Mouse (Mus musculus) lung, embryonic 16.5 days (tissue): ENCODE measurements around the gene Nlgn1. TPM values are rescaled to one million over a fixed set of nuclear protein-coding genes. Genes with fewer than 3 reads are reported as not detected.

Experiments
- ATAC-seq: fragments of 200-750 bp; cut with Nextera tagmentation; 2 replicates; pipeline ENCODE4 v1.8.0; 2017; ENCODE audit warnings: low read depth, mild to moderate bottlenecking, moderate library complexity
- H3K27ac ChIP-seq: fragments of 300-500 bp; sonication (generic); 2 replicates; pipeline ENCODE4 v1.5.1; 2014; ENCODE audit warnings: mild to moderate bottlenecking, control low read depth, low read length
- H3K27me3 ChIP-seq: fragments of 300-500 bp; sonication (generic); 2 replicates; pipeline ENCODE4 v1.6.1; 2014; ENCODE audit warnings: low read depth, low read length, mixed read lengths; ENCODE audit not compliant: control insufficient read depth, insufficient read depth
- H3K36me3 ChIP-seq: fragments of 300-500 bp; sonication (generic); 2 replicates; pipeline ENCODE4 v1.6.1; 2014; ENCODE audit warnings: low read length; ENCODE audit not compliant: control insufficient read depth, insufficient read depth
- H3K4me1 ChIP-seq: fragments of 300-500 bp; sonication (generic); replicated peaks from 2 replicates; pipeline ENCODE4 v1.6.1; 2014; ENCODE audit warnings: low read length, mixed read lengths; ENCODE audit not compliant: control insufficient read depth, insufficient read depth
- H3K4me2 ChIP-seq: fragments of 300-500 bp; sonication (generic); 2 replicates; pipeline ENCODE4 v1.6.1; 2014; ENCODE audit warnings: low read depth, low read length, control low read depth
- H3K4me3 ChIP-seq: fragments of 300-500 bp; sonication (generic); 2 replicates; pipeline ENCODE4 v1.5.1; 2014; ENCODE audit warnings: mild to moderate bottlenecking, low read length, control low read depth
- H3K9ac ChIP-seq: fragments of 300-500 bp; sonication (generic); 2 replicates; pipeline ENCODE4 v1.6.1; 2014; ENCODE audit warnings: low read length, control low read depth
- H3K9me3 ChIP-seq: fragments of 300-500 bp; sonication (generic); 2 replicates; pipeline ENCODE4 v1.6.1; 2016; ENCODE audit warnings: low read length; ENCODE audit not compliant: control insufficient read depth
- WGBS: fragments of 180-500 bp; shearing (Covaris S2); extraction: QIAGEN DNeasy Blood & Tissue Kit; methylation state at CpG from one replicate; pipeline ENCODE4 v1.1.7; 2014; 5-methylcytosine and 5-hydroxymethylcytosine counted together
- polyA plus RNA-seq: library from polyadenylated mRNA; unstranded; fragments of >200 nt; fragmentation: Nextera tagmentation; extraction: Ambion mirVana; gene quantifications from 2 replicates; pipeline ENCODE4 v1.2.1, GENCODE M21; 2015

Gene Nlgn1
- polyA plus RNA-seq, 1 experiment from 2014 or later: 1.0 TPM

DNA sequence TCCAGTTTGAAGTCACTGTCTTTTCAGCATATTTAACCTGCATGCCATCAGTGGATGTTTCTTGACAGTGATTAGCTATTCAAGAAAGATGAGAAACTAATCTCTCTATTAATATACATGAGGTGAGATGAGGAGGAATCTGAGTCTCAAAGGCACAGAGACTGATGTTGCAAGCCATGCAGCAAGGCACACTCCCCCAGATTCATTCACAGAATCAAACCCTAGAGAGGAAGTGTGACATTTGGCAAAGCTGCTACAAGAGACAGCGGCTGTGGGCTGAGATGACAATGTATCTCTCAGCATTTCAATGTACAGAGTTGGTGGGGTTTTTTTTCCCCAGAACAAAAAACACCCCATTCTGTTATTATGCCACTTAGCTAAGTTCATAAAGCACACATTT lies 885.1 kb downstream of the Nlgn1 start:
- no peak overlapping the region for H3K27ac ChIP-seq

DNA sequence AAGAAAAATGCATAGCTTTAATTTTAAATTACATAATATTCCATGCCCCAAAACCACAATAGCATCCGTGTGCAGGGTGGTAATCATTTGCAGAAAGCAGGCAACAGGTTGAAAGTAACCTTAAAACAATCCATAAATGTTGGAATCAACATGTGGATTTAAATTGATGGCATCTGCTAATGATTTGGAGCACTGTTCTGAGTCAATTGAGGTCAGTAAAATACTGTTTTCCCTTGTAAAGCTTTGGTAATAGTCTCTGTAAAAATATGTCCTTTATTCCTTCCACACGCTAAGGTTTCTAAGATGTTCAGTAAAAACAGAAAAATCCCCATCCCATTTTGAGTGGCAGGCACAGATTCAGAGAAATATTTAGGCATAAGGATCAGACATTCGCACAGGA lies 888.6 kb downstream of the Nlgn1 start:
- no peak overlapping the region for H3K4me3 ChIP-seq
- WGBS: 79% methylated on average over 3 of the region's 3 CpGs
- no peak overlapping the region for H3K27ac ChIP-seq
- H3K4me2 ChIP-seq: no peak overlapping the region
- ATAC-seq: no peak
- H3K9ac ChIP-seq: no peak overlapping the region
- no peaks in the 10 kb centered on the region for H3K27me3 ChIP-seq
- H3K4me1 ChIP-seq: no peaks in the 10 kb centered on the region
- no peaks in the 10 kb centered on the region for H3K9me3 ChIP-seq
- H3K36me3 ChIP-seq: no peaks in the 10 kb centered on the region

More for the DNA sequence above, 885.1 kb downstream of the Nlgn1 start:
- no peaks in the 10 kb centered on the region for H3K9me3 ChIP-seq
- 42% methylated on average over 1 of the region's 1 CpGs for WGBS
- no peaks in the 10 kb centered on the region for H3K27me3 ChIP-seq
- no peak overlapping the region for H3K9ac ChIP-seq
- no peaks in the 10 kb centered on the region for H3K36me3 ChIP-seq
- no peak for ATAC-seq
- H3K4me3 ChIP-seq: no peak overlapping the region
- no peak overlapping the region for H3K4me2 ChIP-seq
- H3K4me1 ChIP-seq: no peaks in the 10 kb centered on the region

DNA sequence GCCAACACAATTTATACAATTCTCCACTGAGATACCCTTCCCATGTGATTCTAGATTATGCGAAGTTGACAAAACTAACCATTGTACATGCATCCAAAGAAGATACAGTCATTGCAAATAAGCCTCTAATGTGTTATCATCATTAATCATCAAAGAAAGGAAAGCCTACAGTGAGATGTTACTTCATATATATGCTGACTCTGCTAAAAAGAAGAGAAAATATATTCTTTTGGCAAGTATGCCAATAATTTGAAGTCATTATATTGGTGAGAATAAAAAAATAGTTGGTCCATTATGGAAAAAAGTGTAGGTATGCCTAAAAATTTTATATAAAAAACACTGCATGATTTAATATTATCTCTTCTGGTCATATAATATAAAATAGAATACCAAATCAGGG lies 889.6 kb downstream of the Nlgn1 start:
- Histone ChIP-seq H3K27me3 (no peaks in the 10 kb centered on the region), H3K4me1 (no peaks in the 10 kb centered on the region), H3K9me3 (no peaks in the 10 kb centered on the region), H3K4me3 (no peak overlapping the region), H3K9ac (no peak overlapping the region), H3K4me2 (no peak overlapping the region), H3K36me3 (no peaks in the 10 kb centered on the region), H3K27ac (no peak overlapping the region)
- ATAC-seq: no peak
- 98% methylated on average over 1 of the region's 1 CpGs for WGBS

DNA sequence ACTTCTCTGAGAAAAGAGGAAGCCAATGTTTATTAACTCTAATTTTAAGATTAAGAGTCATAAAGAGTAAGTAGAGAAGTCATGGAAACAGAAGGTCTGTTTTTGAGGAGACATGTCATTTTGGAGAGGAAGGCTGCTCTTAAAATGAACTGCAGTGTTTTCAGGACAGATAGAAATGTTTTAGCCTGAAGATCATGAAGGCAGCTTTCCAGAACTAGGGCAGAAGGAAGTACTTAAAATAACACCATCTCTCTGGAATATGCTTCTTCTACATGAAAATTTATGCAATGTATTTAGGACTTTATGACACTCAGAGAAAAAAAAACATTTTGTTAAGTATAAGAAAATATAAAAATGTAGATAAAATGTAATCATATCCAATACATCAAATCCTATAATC lies 905.3 kb downstream of the Nlgn1 start:
- ATAC-seq: no peak
- Histone ChIP-seq H3K4me3 (no peak overlapping the region), H3K4me2 (no peak overlapping the region), H3K27ac (no peak overlapping the region), H3K9ac (no peak overlapping the region), H3K9me3 (no peaks in the 10 kb centered on the region), H3K4me1 (no peaks in the 10 kb centered on the region), H3K36me3 (no peaks in the 10 kb centered on the region), H3K27me3 (no peaks in the 10 kb centered on the region)

DNA sequence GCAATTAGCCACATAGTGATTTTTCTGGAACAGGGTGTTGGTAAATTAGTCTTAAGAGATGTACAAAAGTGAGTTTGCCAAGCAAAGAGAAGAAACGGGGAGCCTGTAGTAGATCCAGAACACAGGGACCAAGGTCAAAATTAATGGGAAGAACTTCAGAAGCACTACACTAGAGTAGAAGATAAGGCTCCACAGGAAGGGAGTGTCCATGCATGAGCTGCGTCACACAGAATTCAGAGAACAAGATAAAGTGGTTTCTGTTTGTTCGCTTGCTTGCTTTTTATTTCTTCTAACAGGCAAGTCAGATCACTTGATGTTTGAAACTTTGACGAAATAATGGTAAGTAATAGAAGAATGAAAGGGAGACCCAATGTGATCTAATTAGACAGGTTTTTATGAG lies 920.3 kb downstream of the Nlgn1 start:
- H3K4me2 ChIP-seq: no peak overlapping the region
- no peaks in the 10 kb centered on the region for H3K27me3 ChIP-seq
- 77% methylated on average over 4 of the region's 4 CpGs for WGBS
- no peak overlapping the region for H3K9ac ChIP-seq
- H3K9me3 ChIP-seq: no peaks in the 10 kb centered on the region
- no peaks in the 10 kb centered on the region for H3K36me3 ChIP-seq
- no peak overlapping the region for H3K4me3 ChIP-seq
- H3K4me1 ChIP-seq: no peaks in the 10 kb centered on the region
- ATAC-seq: no peak
- no peak overlapping the region for H3K27ac ChIP-seq
